Mouse (Mus musculus): ENCODE data around the gene Manbal. TPM values are rescaled to one million over a fixed set of nuclear protein-coding genes. Genes with fewer than 3 reads are reported as not detected.

Manbal gene
- polyA plus RNA-seq, 2 experiments: 52.8 to 82.3 TPM

- ATAC-seq (ENCODE audit: low FRiP score, low read depth) (no peak), DNase-seq (ENCODE audit: low spot score) (no peak)
- no peak overlapping the region for H3K4me2 ChIP-seq (replicated peaks; ENCODE audit: low read depth, low read length, severe bottlenecking)
- H3K27me3 ChIP-seq (ENCODE audit: control insufficient read depth, insufficient read depth, low read length): no peaks in the 10 kb centered on the region
- H3K4me3 ChIP-seq (replicated peaks; ENCODE audit: low read length): no peak overlapping the region
- TF ChIP-seq POLR2A (IDR thresholded peaks at IDR 0.05; ENCODE audit: borderline replicate concordance, extremely low read depth, insufficient read depth, insufficient read length): no peak
- H3K36me3 ChIP-seq (ENCODE audit: control insufficient read depth, insufficient read depth, low read length): peaks cover 55% of the 10 kb centered on the region
- H3K4me1 ChIP-seq (ENCODE audit: control insufficient read depth, insufficient read depth, low read length): no peaks in the 10 kb centered on the region
- 100% methylated on average over 1 of the region's 1 CpGs for WGBS
- H3K27ac ChIP-seq (replicated peaks; ENCODE audit: low read depth, low read length): no peak overlapping the region
- H3K9me3 ChIP-seq (ENCODE audit: control insufficient read depth, low read length): peaks cover 5% of the 10 kb centered on the region; the same call in 1 of the 2 replicates
- no peak overlapping the region for H3K9ac ChIP-seq (ENCODE audit: low read depth, low read length, severe bottlenecking)
These were observed 74.0 kb downstream of the Manbal start for GRCm38 (mm10) chr2:157441363-157441762.

Other genes starting within 250 kb of the Manbal start
- 33.6 and 34.4 TPM in 2 replicates for gene Samhd1, start 232.3 kb upstream of the Manbal start, polyA plus RNA-seq (2012; rRNA removed)
- 24.3 and 28.5 TPM in 2 replicates for gene Samhd1, start 232.3 kb upstream of the Manbal start, polyA plus RNA-seq (2014; fragmentation: Nextera tagmentation; extraction: Ambion mirVana)
- 19.7 and 19.9 TPM in 2 replicates for gene Rbl1, start 163.1 kb upstream of the Manbal start, polyA plus RNA-seq (2012; rRNA removed)
- 20.2 and 20.4 TPM in 2 replicates for gene Rbl1, start 163.1 kb upstream of the Manbal start, polyA plus RNA-seq (2014; fragmentation: Nextera tagmentation; extraction: Ambion mirVana)
- gene Rpn2, start 88.6 kb upstream of the Manbal start, polyA plus RNA-seq (2012; rRNA removed): 329 and 384 TPM in 2 replicates
- 307 and 315 TPM in 2 replicates for gene Rpn2, start 88.6 kb upstream of the Manbal start, polyA plus RNA-seq (2014; fragmentation: Nextera tagmentation; extraction: Ambion mirVana)
- gene Mroh8, start 88.0 kb upstream of the Manbal start, polyA plus RNA-seq (2012; rRNA removed): 0.18 and 0.24 TPM in 2 replicates
- gene Mroh8, start 88.0 kb upstream of the Manbal start, polyA plus RNA-seq (2014; fragmentation: Nextera tagmentation; extraction: Ambion mirVana): 0.35 and 0.36 TPM in 2 replicates
- gene Ghrh, start 20.1 kb upstream of the Manbal start, polyA plus RNA-seq (2012; rRNA removed): 0.54 and 0.65 TPM in 2 replicates
- 0.56 TPM in 1 of 2 replicates, not detected in the other for gene Ghrh, start 20.1 kb upstream of the Manbal start, polyA plus RNA-seq (2014; fragmentation: Nextera tagmentation; extraction: Ambion mirVana)
- gene Src, start 50.9 kb downstream of the Manbal start, polyA plus RNA-seq (2012; rRNA removed): 43.6 and 56.3 TPM in 2 replicates
- 15.9 and 17.2 TPM in 2 replicates for gene Src, start 50.9 kb downstream of the Manbal start, polyA plus RNA-seq (2014; fragmentation: Nextera tagmentation; extraction: Ambion mirVana)
- 452 and 589 TPM in 2 replicates for gene Nnat, start 192.5 kb downstream of the Manbal start, polyA plus RNA-seq (2012; rRNA removed)
- 299 and 356 TPM in 2 replicates for gene Nnat, start 192.5 kb downstream of the Manbal start, polyA plus RNA-seq (2014; fragmentation: Nextera tagmentation; extraction: Ambion mirVana)
- gene Blcap, start 203.7 kb downstream of the Manbal start, polyA plus RNA-seq (2012; rRNA removed): 65.4 and 83.0 TPM in 2 replicates
- gene Blcap, start 203.7 kb downstream of the Manbal start, polyA plus RNA-seq (2014; fragmentation: Nextera tagmentation; extraction: Ambion mirVana): 60.3 and 74.2 TPM in 2 replicates